Mouse (Mus musculus): ENCODE results near the gene Ddx28. TPM values are rescaled to one million over a fixed set of nuclear protein-coding genes. Genes with fewer than 3 reads are reported as not detected.
"Not testable (repeated sequence)": the region's sequence is repeated elsewhere in the genome, so short reads cannot be mapped to it uniquely, and the experiment has no call there.

Gene Ddx28
- polyA plus RNA-seq, 1 experiment from 2014 or later = 19.7 TPM

- Histone ChIP-seq H3K27me3 (0 out of 2 replicates have a peak, but pooled peaks cover 3% of the 10 kb centered on the region), H3K27ac (no peak overlapping the region), H3K4me2 (no peak overlapping the region), H3K9me3 (replicated peaks) (no peaks in the 10 kb centered on the region), H3K36me3 (ENCODE audit: poor library complexity, severe bottlenecking) (no peaks in the 10 kb centered on the region), H3K4me3 (no peak overlapping the region), H3K9ac (no peak overlapping the region), H3K4me1 (0 out of 2 replicates have a peak, but pooled peaks cover 3% of the 10 kb centered on the region)
- no peak for ATAC-seq
- WGBS = 88% methylated on average over 11 of the region's 11 CpGs
Observed at GRCm38 (mm10) chr8:105988546-105988945, 23.1 kb downstream of the Ddx28 start.

GRCm38 (mm10) chr8:105983406-105983805, 28.3 kb downstream of the Ddx28 start:
- not testable (repeated sequence) for H3K4me3 ChIP-seq; H3K27ac ChIP-seq; H3K4me2 ChIP-seq; H3K36me3 ChIP-seq (ENCODE audit: poor library complexity, severe bottlenecking); H3K9ac ChIP-seq; H3K9me3 ChIP-seq (replicated peaks); ATAC-seq; H3K27me3 ChIP-seq; H3K4me1 ChIP-seq
- WGBS = 86% methylated on average over 10 of the region's 11 CpGs

- no peak overlapping the region for H3K9ac ChIP-seq
- H3K4me1 ChIP-seq = no peaks in the 10 kb centered on the region
- H3K27me3 ChIP-seq = no peaks in the 10 kb centered on the region
- H3K4me3 ChIP-seq = no peak overlapping the region
- no peak overlapping the region for H3K4me2 ChIP-seq
- no peaks in the 10 kb centered on the region for H3K36me3 ChIP-seq (ENCODE audit: poor library complexity, severe bottlenecking)
- ATAC-seq = no peak
- no peaks in the 10 kb centered on the region for H3K9me3 ChIP-seq (replicated peaks)
- whole genome bisulfite sequencing = 94% methylated on average over 1 of the region's 1 CpGs
- no peak overlapping the region for H3K27ac ChIP-seq
Observed at GRCm38 (mm10) chr8:105981146-105981545, 30.5 kb downstream of the Ddx28 start.

DNA sequence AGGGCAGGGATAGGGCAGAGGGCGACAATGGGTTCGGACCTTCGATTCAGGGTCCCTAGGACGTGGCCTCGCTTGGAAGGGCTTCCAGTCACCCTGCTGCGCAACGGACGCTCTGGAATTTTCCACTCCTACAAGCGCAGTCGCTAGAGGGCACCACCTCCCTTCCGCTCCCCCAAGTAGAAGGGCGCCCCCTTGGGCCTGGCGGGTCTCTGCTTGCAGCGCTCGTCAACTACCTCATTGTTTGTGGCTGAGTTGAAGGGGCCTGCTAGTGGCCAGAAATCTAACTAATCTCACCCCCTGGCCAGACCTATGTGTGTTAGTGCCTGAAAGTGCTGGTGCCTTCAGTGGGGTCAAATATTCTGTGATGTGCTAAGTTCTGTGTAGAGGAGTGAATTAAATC, 32.4 kb downstream of the Ddx28 start, which contains the start of gene Dpep3:
Gene Dpep3 (minus strand): TSS at position 105 of the 400 bp plus-strand sequence.
- Histone ChIP-seq H3K36me3 (ENCODE audit: poor library complexity, severe bottlenecking) (no peaks in the 10 kb centered on the region), H3K4me3 (no peak within 1 kb of the TSS), H3K27ac (no peak within 1 kb of the TSS), H3K9ac (no peak within 1 kb of the TSS), H3K4me1 (no peaks in the 10 kb centered on the region), H3K9me3 (replicated peaks) (no peaks in the 10 kb centered on the region), H3K27me3 (no peaks in the 10 kb centered on the region), H3K4me2 (no peak within 1 kb of the TSS)
- ATAC-seq = no peak
- 93% methylated on average over 15 of the region's 15 CpGs for WGBS

DNA sequence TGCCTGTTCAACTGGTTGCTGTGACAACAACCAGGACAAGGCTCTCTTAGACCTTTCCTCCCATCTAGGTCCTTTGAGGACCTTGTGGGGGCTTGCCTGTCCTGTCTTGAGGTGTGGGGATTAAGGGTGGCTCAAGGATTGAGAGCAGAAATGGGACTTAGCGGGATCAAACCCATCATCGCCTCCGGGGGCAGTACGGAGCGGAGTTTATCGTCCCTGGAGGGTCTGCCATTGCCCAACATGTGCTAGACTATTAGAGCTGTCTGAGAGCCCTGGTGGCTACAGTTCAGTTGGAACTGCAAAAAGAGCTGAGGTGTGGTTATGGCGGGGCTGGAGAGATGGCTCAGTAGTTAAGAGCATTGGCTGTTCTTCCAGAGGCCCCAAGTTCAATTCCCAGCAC, 36.3 kb downstream of the Ddx28 start:
- Histone ChIP-seq H3K27me3 (no peaks in the 10 kb centered on the region), H3K4me3 (no peak overlapping the region), H3K4me1 (no peaks in the 10 kb centered on the region), H3K27ac (no peak overlapping the region), H3K4me2 (no peak overlapping the region), H3K9me3 (replicated peaks) (no peaks in the 10 kb centered on the region), H3K9ac (no peak overlapping the region), H3K36me3 (ENCODE audit: poor library complexity, severe bottlenecking) (no peaks in the 10 kb centered on the region)
- 72% methylated on average over 7 of the region's 7 CpGs for WGBS
- no peak for ATAC-seq

- Histone ChIP-seq H3K4me1 (peaks cover under 1% of the 10 kb centered on the region; the same call in 1 of the 2 replicates), H3K9ac (no peak overlapping the region), H3K9me3 (replicated peaks) (no peaks in the 10 kb centered on the region), H3K4me2 (no peak overlapping the region), H3K36me3 (ENCODE audit: poor library complexity, severe bottlenecking) (no peaks in the 10 kb centered on the region), H3K27ac (no peak overlapping the region), H3K4me3 (no peak overlapping the region), H3K27me3 (peaks cover 18% of the 10 kb centered on the region)
- WGBS = 77% methylated on average over 8 of the region's 8 CpGs
- no peak for ATAC-seq
Observed at GRCm38 (mm10) chr8:105971019-105971720, 40.5 kb downstream of the Ddx28 start.

DNA sequence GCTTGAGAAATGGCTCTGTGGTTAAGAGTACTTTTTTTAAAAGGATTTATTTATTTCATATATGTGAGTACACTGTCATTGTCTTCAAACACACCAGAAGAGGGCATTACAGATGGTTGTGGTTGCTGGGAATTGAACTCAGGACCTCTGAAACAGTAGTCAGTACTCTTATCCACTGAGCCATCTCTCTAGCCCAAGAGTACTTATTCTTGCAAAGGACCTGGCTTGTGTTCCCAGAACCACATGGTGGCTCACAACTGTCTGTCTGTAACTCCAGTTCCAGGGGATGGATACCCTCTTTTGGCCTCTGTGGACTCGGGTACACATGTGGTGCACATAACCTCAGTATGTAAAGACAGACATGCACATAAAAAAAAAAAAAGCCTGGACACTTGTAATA, 42.3 kb downstream of the Ddx28 start:
- Histone ChIP-seq H3K27me3 (peaks cover 36% of the 10 kb centered on the region), H3K9me3 (replicated peaks) (no peaks in the 10 kb centered on the region), H3K4me3 (no peak overlapping the region), H3K4me2 (no peak overlapping the region), H3K36me3 (ENCODE audit: poor library complexity, severe bottlenecking) (no peaks in the 10 kb centered on the region), H3K4me1 (peaks cover 12% of the 10 kb centered on the region; the same call in 1 of the 2 replicates), H3K27ac (no peak overlapping the region), H3K9ac (no peak overlapping the region)
- no peak for ATAC-seq
- WGBS = 70% methylated on average over 1 of the region's 1 CpGs

DNA sequence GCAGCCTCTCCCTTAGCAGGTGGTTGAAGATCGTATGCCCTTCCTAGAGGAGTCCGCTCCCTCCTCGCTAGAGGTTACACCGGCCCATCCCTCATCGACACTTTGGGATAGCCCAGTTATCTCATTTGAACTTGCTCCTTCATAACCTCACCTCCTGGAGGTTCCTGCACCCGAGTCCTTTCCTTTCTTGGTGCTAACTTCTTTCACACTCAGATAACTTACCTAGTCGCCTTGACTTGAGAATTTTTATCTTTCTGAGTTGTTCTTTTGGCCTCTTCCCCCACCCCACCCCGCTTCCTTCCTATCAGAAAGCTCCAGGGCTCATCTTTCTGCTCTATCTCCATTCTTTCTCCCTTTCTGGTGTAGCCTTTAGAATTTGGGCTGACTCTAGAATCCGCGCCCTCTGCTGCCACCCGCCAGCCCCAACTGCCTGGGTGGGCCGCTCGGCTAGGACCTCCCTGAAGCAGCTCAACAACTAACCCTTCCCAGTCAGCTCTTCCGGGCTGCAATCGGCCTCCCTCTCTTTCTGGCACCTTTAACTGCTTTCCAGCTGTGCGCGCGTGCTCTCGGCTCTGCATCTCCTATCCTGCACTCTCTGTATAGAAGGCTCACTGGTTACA, 44.9 kb downstream of the Ddx28 start:
- Histone ChIP-seq H3K27ac (no peak overlapping the region), H3K9me3 (replicated peaks) (no peaks in the 10 kb centered on the region), H3K27me3 (peaks cover 46% of the 10 kb centered on the region), H3K4me2 (peak overlapping the region; percentile 78), H3K4me3 (0 out of 2 replicates have a peak overlapping the region, but pooled peaks have one; percentile 59), H3K4me1 (peaks cover 12% of the 10 kb centered on the region; the same call in 1 of the 2 replicates), H3K36me3 (ENCODE audit: poor library complexity, severe bottlenecking) (no peaks in the 10 kb centered on the region), H3K9ac (no peak overlapping the region)
- no peak for ATAC-seq
- 7% methylated on average over 19 of the region's 19 CpGs for WGBS

DNA sequence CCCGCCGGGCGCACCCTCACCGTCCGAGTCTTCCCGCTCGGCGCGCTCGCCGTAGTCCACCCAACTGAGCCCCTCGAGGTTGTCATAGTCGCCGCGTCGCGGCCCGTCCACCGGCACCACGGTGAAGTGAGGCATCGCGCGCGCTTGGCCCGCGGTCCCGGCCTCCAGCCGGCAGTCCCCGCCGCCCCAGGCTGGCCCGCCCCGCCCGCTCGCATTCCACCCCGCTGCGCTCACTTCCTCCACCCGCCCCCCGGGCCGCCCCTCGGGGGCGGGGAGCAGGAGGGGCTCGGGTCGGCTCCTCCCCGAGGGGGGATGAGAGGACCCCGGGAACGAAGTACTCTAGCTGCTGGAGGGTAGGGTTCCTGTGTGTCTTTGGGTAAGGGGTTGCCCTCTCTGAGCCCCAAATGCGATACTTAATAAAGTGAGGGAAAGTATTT, 45.8 kb downstream of the Ddx28 start, which contains the start of gene Slc12a4:
Gene Slc12a4 (minus strand): TSS at position 193 of the 437 bp plus-strand sequence.
- H3K4me1 ChIP-seq = peaks cover 12% of the 10 kb centered on the region; the same call in 1 of the 2 replicates
- H3K9ac ChIP-seq = peak within 1 kb of the TSS; percentile 68
- H3K4me3 ChIP-seq = peak within 1 kb of the TSS; percentile 59
- peaks cover 46% of the 10 kb centered on the region for H3K27me3 ChIP-seq
- no peak within 1 kb of the TSS; the same call in 1 of the 2 replicates for H3K27ac ChIP-seq
- no peaks in the 10 kb centered on the region for H3K9me3 ChIP-seq (replicated peaks)
- WGBS = 0% methylated on average over 22 of the region's 47 CpGs
- no peaks in the 10 kb centered on the region for H3K36me3 ChIP-seq (ENCODE audit: poor library complexity, severe bottlenecking)
- peak within 1 kb of the TSS; percentile 78 for H3K4me2 ChIP-seq
- peak; percentile 87 for ATAC-seq

DNA sequence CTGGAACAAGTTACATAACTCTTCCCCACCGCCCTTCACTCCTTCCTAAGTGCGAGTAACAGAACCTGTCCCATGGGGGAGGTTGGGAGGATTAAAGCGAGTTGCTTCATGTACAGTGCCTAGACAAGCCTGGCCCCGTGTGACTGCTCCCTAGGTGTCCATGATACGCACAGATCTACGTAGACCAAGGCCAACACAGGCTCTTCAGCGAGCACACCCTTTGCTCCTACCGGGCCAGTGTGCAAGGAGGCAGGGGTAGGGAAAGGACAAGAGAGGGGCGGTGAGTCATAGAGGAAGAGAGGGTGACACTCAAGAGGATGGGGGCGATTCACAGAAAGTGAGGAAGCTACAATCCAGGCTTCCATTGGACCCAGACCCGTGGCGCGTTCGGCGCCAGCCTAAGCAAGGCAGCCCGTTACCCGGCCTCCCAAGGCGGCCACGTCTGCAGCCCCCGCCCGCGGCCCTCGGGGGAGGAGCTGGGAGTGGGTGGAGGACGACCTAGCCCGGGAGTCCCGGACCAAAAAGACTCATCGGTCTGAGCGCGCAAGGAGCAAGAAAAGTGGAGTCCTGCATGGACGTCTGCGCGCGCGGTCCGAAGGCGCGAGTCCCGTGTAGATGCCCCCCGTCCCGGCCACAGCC, 46.3 kb downstream of the Ddx28 start:
- Histone ChIP-seq H3K9me3 (replicated peaks) (no peaks in the 10 kb centered on the region), H3K9ac (peak overlapping the region; percentile 68), H3K4me3 (peak overlapping the region; percentile 59), H3K27me3 (peaks cover 46% of the 10 kb centered on the region), H3K4me1 (peaks cover 12% of the 10 kb centered on the region; the same call in 1 of the 2 replicates), H3K36me3 (ENCODE audit: poor library complexity, severe bottlenecking) (no peaks in the 10 kb centered on the region), H3K4me2 (peak overlapping the region; percentile 78), H3K27ac (no peak overlapping the region; the same call in 1 of the 2 replicates)
- peak; percentile 67 for ATAC-seq
- WGBS = 2% methylated on average over 40 of the region's 40 CpGs

DNA sequence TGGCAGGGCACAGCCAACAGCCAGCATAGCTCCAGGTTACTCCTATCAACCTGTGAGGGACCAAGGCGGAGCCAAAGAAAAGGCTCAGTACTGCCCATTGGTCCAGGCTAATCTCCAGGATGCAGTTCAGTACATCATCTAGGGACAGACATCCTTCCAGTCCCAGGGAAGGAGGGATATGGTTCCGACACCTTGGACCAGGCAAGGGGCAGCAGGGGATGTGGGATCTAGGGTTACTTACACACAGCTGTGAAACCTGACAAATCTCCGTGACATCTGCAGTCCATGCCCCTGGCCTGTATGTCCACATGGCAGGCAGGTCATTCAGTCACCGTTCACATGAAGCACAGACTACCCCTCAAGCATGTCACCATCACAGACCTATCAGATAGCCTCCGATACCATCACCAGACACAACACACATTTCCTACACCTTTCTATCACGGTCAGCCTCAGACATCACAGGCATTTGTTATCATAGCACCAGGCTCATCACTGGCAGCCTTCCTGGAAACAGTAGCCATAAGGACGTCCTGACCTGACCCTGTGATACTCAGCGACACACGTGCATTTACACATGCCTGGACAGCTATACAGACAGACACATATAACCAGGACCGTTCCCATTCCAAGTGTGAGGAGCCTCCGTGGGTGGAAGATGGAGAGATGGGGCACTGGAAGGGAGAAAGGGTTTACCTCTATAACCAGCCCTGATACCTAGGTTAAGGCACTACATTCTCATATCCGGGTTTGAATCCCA, 47.0 kb downstream of the Ddx28 start:
- ATAC-seq = no peak
- no peaks in the 10 kb centered on the region for H3K36me3 ChIP-seq (ENCODE audit: poor library complexity, severe bottlenecking)
- peaks cover 12% of the 10 kb centered on the region; the same call in 1 of the 2 replicates for H3K4me1 ChIP-seq
- H3K9me3 ChIP-seq (replicated peaks) = no peaks in the 10 kb centered on the region
- H3K27ac ChIP-seq = no peak overlapping the region
- H3K27me3 ChIP-seq = peaks cover 46% of the 10 kb centered on the region
- WGBS = 79% methylated on average over 12 of the region's 12 CpGs
- H3K4me3 ChIP-seq = peak overlapping the region; percentile 59
- 0 out of 2 replicates have a peak overlapping the region, but pooled peaks have one; percentile 68 for H3K9ac ChIP-seq
- H3K4me2 ChIP-seq = peak overlapping the region; percentile 78

Measured in forebrain, embryonic 13.5 days (tissue).